Mouse (Mus musculus) ES-E14 (cell line): ENCODE data around the gene Fibp.

ENCODE experiments used
- CHD2 ChIP-seq: IDR thresholded peaks from 2 replicates; pipeline ENCODE4 v1.6.1; 2014; ENCODE audit warnings: mild to moderate bottlenecking, low read depth, low read length, inconsistent platforms
- ZNF384 ChIP-seq: IDR thresholded peaks from 2 replicates; pipeline ENCODE4 v1.6.1; 2012; ENCODE audit warnings: low read depth, low read length, inconsistent platforms

DNA sequence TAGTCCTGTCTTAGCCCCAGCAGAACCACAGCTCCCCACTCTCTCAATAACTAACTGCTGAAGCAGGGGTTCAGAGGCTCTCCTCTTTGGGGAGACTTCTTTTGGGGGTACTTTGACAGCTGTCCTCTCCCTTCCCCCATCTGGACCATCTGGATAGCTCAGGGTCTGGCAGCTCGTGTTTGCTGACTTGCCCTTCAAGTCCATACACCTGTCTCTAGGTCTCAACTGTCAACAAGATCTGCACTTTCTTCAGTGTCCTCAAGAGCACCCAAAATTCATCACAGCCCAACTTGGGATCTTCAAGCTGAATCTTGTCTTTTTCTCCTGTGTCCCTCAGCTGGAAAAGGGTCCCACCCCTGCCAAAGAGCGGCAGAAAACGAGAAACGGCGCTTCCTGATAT, 38.6 kb upstream of the Fibp start:
- no peak for TF ChIP-seq CHD2
- TF ChIP-seq ZNF384 = no peak
